Mouse (Mus musculus): ENCODE measurements around the gene Hcn4. TPM values are rescaled to one million over a fixed set of nuclear protein-coding genes. Genes with fewer than 3 reads are reported as not detected.

Hcn4 gene
- polyA plus RNA-seq, 1 experiment from 2014 or later = 0.22 TPM

DNA sequence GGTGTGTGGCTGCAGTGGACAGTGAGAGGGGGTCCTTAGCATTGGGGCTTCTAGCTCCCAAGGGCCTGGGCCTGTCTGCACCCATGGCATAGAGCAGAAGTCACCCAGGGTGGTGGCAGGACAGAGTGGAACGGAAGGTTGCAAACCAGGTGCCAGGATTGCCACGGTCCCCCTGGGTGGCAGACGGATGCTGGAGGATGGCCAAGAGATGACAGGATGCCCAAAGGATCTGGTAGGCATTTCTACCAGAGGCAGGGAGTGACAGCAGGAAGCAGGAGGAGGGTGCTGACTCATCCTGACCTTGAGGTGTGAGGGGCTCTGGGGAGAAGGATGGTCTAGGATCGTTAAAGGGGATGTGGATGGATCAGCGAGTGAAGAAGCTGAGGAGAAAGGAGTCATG, 15.3 kb downstream of the Hcn4 start:
- Histone ChIP-seq H3K27ac (ENCODE audit: low read length) (no peak overlapping the region), H3K4me1 (ENCODE audit: control insufficient read depth, insufficient read depth, low read length) (peaks cover 3% of the 10 kb centered on the region; the same call in 1 of the 2 replicates), H3K27me3 (replicated peaks; ENCODE audit: control insufficient read depth, insufficient read depth, low read length) (no peaks in the 10 kb centered on the region), H3K4me3 (ENCODE audit: low read length) (no peak overlapping the region), H3K4me2 (ENCODE audit: low read depth, low read length) (no peak overlapping the region), H3K36me3 (ENCODE audit: control insufficient read depth, insufficient read depth, low read length) (no peaks in the 10 kb centered on the region), H3K9me3 (ENCODE audit: control insufficient read depth, low read length) (no peaks in the 10 kb centered on the region), H3K9ac (ENCODE audit: low read depth, low read length) (no peak overlapping the region)
- 73% methylated on average over 5 of the region's 5 CpGs for WGBS
- no peak for ATAC-seq

DNA sequence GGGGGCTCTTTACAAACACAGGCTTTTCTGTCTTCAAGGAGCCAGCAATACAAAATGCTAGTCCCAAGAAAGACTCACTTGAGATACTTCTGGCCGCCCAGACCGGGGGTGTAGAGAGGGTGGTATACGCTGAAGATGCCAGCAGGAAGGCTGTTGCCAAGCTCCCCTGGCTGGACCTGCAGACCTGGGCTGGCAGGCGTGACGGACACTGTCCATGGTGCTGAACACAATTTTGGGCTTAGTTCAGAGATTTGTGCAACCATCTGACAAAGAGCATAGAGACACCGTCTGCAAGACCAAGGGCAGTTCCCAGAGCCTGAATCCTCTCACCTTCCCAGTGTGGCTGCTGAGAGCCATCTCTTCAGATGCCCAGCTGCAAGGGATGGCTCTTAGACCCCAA, 18.4 kb downstream of the Hcn4 start:
- H3K9me3 ChIP-seq (ENCODE audit: control insufficient read depth, low read length) = no peaks in the 10 kb centered on the region
- H3K4me1 ChIP-seq (ENCODE audit: control insufficient read depth, insufficient read depth, low read length) = no peaks in the 10 kb centered on the region
- H3K36me3 ChIP-seq (ENCODE audit: control insufficient read depth, insufficient read depth, low read length) = no peaks in the 10 kb centered on the region
- H3K27ac ChIP-seq (ENCODE audit: low read length) = no peak overlapping the region
- ATAC-seq = no peak
- H3K9ac ChIP-seq (ENCODE audit: low read depth, low read length) = no peak overlapping the region
- H3K4me3 ChIP-seq (ENCODE audit: low read length) = no peak overlapping the region
- H3K27me3 ChIP-seq (replicated peaks; ENCODE audit: control insufficient read depth, insufficient read depth, low read length) = no peaks in the 10 kb centered on the region
- WGBS = 21% methylated on average over 6 of the region's 6 CpGs
- H3K4me2 ChIP-seq (ENCODE audit: low read depth, low read length) = no peak overlapping the region

DNA sequence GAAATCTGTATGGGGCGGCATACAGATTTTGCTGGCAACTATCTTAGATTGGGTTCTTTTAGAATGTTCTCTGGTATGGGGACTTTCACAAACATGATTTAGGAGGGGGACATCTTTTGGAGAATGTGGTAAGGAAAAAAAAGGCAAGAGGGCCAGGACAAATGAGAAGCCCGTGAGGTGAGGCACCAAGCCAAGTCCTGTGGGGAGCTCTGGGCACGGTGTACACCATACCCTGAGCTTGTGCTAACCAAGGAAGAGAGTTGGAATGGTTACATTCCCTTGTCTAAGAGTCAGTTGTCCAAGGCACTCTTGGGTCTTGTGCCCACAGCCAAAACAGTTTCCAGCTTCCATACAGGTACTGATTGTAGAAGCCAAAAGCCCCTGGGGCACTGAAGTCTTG, 21.4 kb downstream of the Hcn4 start:
- WGBS = 95% methylated on average over 3 of the region's 3 CpGs
- Histone ChIP-seq H3K4me3 (ENCODE audit: low read length) (no peak overlapping the region), H3K9ac (ENCODE audit: low read depth, low read length) (no peak overlapping the region), H3K27ac (ENCODE audit: low read length) (no peak overlapping the region), H3K4me2 (ENCODE audit: low read depth, low read length) (no peak overlapping the region), H3K4me1 (ENCODE audit: control insufficient read depth, insufficient read depth, low read length) (no peaks in the 10 kb centered on the region), H3K27me3 (replicated peaks; ENCODE audit: control insufficient read depth, insufficient read depth, low read length) (no peaks in the 10 kb centered on the region), H3K9me3 (ENCODE audit: control insufficient read depth, low read length) (no peaks in the 10 kb centered on the region), H3K36me3 (ENCODE audit: control insufficient read depth, insufficient read depth, low read length) (no peaks in the 10 kb centered on the region)
- no peak for ATAC-seq

DNA sequence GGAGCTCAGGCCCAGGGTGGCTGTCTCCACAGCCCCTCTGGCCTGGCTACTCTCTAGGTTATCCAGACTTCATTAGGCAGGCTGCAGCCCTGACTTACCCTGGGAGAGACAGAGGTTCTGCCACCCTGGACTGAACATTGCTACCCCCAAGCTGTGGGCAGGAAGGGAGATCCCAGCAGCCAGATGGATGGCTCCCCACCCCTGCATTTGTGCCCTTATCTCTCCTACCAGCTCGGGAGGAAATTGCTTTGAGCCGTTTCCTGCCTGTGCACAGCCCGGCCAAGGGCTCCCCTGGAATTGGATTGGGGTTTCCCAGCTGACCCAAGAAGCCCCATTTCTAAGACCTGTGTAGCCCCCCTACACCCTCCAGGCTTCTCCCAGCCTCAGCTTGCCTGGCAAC, 23.8 kb downstream of the Hcn4 start:
- no peaks in the 10 kb centered on the region for H3K27me3 ChIP-seq (replicated peaks; ENCODE audit: control insufficient read depth, insufficient read depth, low read length)
- H3K4me3 ChIP-seq (ENCODE audit: low read length) = no peak overlapping the region
- ATAC-seq = no peak
- H3K4me2 ChIP-seq (ENCODE audit: low read depth, low read length) = no peak overlapping the region
- H3K36me3 ChIP-seq (ENCODE audit: control insufficient read depth, insufficient read depth, low read length) = no peaks in the 10 kb centered on the region
- no peaks in the 10 kb centered on the region for H3K4me1 ChIP-seq (ENCODE audit: control insufficient read depth, insufficient read depth, low read length)
- 35% methylated on average over 3 of the region's 3 CpGs for WGBS
- no peaks in the 10 kb centered on the region for H3K9me3 ChIP-seq (ENCODE audit: control insufficient read depth, low read length)
- no peak overlapping the region for H3K27ac ChIP-seq (ENCODE audit: low read length)
- no peak overlapping the region for H3K9ac ChIP-seq (ENCODE audit: low read depth, low read length)

DNA sequence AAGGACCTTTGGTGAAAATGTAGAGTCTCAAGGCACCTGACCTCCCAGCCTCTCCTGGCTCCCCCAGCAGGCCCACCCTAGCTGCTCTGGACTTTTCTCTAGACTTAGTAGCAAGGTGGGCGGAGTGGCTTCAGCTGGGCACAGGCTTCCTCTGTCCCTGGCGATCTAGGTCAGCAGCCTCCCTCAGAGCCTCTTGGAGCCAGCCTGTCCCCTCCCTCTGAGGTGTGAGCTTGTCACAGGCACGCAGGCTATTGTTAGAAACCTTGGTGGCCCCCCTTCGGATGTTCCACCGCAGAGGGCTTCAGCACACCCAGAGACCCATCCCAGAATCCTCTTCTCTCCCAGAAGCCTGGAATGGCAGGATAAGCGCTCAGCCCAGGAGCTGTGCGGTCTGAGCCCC, 24.5 kb downstream of the Hcn4 start:
- Histone ChIP-seq H3K27ac (ENCODE audit: low read length) (no peak overlapping the region), H3K4me2 (ENCODE audit: low read depth, low read length) (no peak overlapping the region), H3K27me3 (replicated peaks; ENCODE audit: control insufficient read depth, insufficient read depth, low read length) (no peaks in the 10 kb centered on the region), H3K4me3 (ENCODE audit: low read length) (no peak overlapping the region), H3K36me3 (ENCODE audit: control insufficient read depth, insufficient read depth, low read length) (no peaks in the 10 kb centered on the region), H3K9me3 (ENCODE audit: control insufficient read depth, low read length) (no peaks in the 10 kb centered on the region), H3K4me1 (ENCODE audit: control insufficient read depth, insufficient read depth, low read length) (no peaks in the 10 kb centered on the region), H3K9ac (ENCODE audit: low read depth, low read length) (no peak overlapping the region)
- 76% methylated on average over 7 of the region's 7 CpGs for WGBS
- ATAC-seq = no peak

DNA sequence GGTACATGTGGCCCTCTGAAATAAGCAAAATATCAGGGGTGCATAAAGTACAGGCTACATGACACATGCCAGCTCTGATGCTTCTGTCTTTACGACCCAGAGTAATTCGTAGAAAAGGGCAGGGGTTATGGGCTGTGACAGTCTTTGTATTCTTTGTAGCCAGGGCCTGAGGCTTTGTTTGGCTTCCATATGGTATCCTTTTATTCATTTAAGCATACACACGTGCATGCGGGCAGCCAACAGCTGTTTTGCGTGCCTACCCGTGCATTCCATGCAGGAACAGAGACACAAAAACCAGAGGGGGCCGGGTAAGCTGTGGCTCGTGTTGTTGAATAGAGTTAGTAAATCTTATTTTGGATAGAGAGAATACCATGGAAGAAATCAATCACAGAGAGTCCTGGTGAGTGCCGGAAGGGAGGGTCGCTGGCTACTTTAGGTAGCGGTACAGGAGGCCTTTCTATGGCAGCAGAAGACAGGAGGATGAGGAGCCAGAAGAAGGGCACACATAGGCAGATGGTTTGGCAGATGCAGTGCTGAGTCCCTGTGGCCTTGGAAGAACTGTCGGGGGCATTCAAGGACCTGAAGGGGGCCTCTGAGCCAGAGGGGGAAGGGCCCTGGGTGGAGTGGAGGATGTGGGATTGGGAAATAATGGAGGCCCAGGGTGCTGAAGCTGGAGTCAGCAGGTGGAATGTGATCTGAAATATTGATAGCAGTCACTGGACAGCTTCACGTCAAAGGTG, 26.5 kb downstream of the Hcn4 start:
- Histone ChIP-seq H3K9ac (ENCODE audit: low read depth, low read length) (no peak overlapping the region), H3K27ac (ENCODE audit: low read length) (no peak overlapping the region), H3K9me3 (ENCODE audit: control insufficient read depth, low read length) (no peaks in the 10 kb centered on the region), H3K4me3 (ENCODE audit: low read length) (no peak overlapping the region), H3K27me3 (replicated peaks; ENCODE audit: control insufficient read depth, insufficient read depth, low read length) (no peaks in the 10 kb centered on the region), H3K4me2 (ENCODE audit: low read depth, low read length) (no peak overlapping the region), H3K4me1 (ENCODE audit: control insufficient read depth, insufficient read depth, low read length) (no peaks in the 10 kb centered on the region), H3K36me3 (ENCODE audit: control insufficient read depth, insufficient read depth, low read length) (no peaks in the 10 kb centered on the region)
- no peak for ATAC-seq
- WGBS = 59% methylated on average over 13 of the region's 13 CpGs

DNA sequence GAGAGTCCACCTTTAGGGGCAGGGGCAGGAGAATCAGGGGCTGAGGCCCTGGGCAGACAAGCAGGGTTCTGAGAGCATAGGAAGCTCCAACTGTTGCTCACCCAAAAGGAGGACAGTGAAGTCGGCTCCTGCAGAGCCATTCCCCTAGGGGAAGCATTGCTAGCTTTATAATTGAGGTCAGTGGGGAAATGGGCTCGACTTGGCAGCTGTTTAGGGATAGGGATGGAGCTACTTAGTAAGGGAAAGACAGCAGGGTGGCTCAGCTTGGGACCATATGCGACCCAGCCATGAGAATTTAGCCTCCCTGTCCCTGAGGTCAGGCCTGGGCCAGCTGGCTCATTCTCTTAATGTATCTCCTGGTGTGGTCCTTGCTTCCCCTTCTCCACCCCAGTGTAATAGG, 31.7 kb downstream of the Hcn4 start:
- Histone ChIP-seq H3K4me1 (ENCODE audit: control insufficient read depth, insufficient read depth, low read length) (no peaks in the 10 kb centered on the region), H3K4me3 (ENCODE audit: low read length) (no peak overlapping the region), H3K27ac (ENCODE audit: low read length) (no peak overlapping the region), H3K4me2 (ENCODE audit: low read depth, low read length) (no peak overlapping the region), H3K27me3 (replicated peaks; ENCODE audit: control insufficient read depth, insufficient read depth, low read length) (no peaks in the 10 kb centered on the region), H3K9ac (ENCODE audit: low read depth, low read length) (no peak overlapping the region), H3K9me3 (ENCODE audit: control insufficient read depth, low read length) (no peaks in the 10 kb centered on the region), H3K36me3 (ENCODE audit: control insufficient read depth, insufficient read depth, low read length) (no peaks in the 10 kb centered on the region)
- no peak for ATAC-seq
- WGBS = 47% methylated on average over 3 of the region's 3 CpGs

DNA sequence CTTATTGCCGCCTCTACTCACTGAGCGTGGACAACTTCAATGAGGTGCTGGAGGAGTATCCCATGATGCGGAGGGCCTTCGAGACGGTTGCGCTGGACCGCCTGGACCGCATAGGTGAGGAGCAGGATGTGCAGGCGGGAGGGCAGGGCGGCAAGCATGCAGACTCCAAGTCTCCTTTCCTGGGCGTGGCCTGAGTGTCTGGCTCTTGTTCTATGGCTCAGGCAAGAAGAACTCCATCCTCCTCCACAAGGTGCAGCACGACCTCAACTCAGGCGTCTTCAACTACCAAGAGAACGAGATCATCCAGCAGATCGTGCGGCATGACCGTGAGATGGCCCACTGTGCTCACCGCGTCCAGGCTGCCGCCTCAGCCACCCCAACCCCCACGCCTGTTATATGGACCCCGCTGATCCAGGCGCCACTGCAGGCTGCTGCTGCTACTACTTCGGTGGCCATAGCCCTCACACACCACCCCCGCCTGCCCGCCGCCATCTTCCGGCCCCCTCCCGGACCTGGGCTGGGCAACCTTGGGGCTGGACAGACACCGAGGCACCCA, 35.9 kb downstream of the Hcn4 start:
- H3K27me3 ChIP-seq (replicated peaks; ENCODE audit: control insufficient read depth, insufficient read depth, low read length) = no peaks in the 10 kb centered on the region
- no peaks in the 10 kb centered on the region for H3K4me1 ChIP-seq (ENCODE audit: control insufficient read depth, insufficient read depth, low read length)
- H3K4me3 ChIP-seq (ENCODE audit: low read length) = peak overlapping the region; percentile 5; the same call in 1 of the 2 replicates
- no peak overlapping the region for H3K9ac ChIP-seq (ENCODE audit: low read depth, low read length)
- ATAC-seq = no peak
- peak overlapping the region; percentile 34 for H3K4me2 ChIP-seq (ENCODE audit: low read depth, low read length)
- H3K9me3 ChIP-seq (ENCODE audit: control insufficient read depth, low read length) = no peaks in the 10 kb centered on the region
- 28% methylated on average over 30 of the region's 30 CpGs for WGBS
- no peak overlapping the region for H3K27ac ChIP-seq (ENCODE audit: low read length)
- H3K36me3 ChIP-seq (ENCODE audit: control insufficient read depth, insufficient read depth, low read length) = no peaks in the 10 kb centered on the region

DNA sequence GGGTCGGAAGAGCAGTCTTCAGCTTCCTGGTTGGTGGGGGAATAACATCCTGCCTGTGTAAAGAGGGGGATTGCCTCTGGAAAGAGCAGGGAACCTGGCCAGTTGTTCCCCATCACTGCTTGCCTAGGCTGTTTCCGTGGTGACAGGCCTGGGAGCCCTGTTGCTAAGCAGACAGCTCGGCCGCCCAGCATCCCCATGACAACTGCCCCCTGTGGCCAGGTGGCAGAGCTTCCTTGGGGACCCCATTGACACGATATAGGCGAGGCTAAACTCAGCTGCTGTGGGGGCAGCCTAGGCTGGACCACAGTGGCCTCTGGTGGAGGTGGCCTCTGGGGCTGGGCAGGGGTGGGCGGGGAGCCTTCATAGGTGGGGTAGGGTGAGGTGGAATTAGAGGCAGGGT, 40.6 kb downstream of the Hcn4 start:
- no peak for ATAC-seq
- Histone ChIP-seq H3K4me1 (ENCODE audit: control insufficient read depth, insufficient read depth, low read length) (no peaks in the 10 kb centered on the region), H3K9me3 (ENCODE audit: control insufficient read depth, low read length) (no peaks in the 10 kb centered on the region), H3K27ac (ENCODE audit: low read length) (no peak overlapping the region), H3K4me3 (ENCODE audit: low read length) (no peak overlapping the region), H3K36me3 (ENCODE audit: control insufficient read depth, insufficient read depth, low read length) (no peaks in the 10 kb centered on the region), H3K27me3 (replicated peaks; ENCODE audit: control insufficient read depth, insufficient read depth, low read length) (no peaks in the 10 kb centered on the region), H3K9ac (ENCODE audit: low read depth, low read length) (no peak overlapping the region), H3K4me2 (ENCODE audit: low read depth, low read length) (no peak overlapping the region)
- WGBS = 35% methylated on average over 7 of the region's 7 CpGs

DNA sequence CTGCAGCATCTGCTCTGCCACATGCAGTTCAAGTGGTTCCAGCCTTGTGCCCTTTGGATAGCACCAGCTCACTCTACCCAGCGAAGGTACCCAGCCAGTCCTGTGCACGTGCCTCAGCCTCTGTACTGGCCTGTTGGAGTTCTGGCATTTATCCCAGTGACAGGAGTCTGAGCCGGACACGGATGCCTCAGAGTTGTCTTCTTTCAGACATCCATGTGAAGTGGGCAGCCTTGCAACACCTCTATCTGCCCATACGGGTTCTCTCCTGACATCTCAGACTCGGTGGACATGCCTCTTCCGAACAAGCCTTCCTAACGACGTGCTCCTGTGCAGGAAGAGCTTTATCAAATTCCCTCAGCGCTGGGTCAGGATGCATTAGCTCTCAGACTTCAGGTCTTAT, 47.9 kb downstream of the Hcn4 start:
- ATAC-seq = no peak

More for the DNA sequence above, 47.9 kb downstream of the Hcn4 start:
- Histone ChIP-seq H3K36me3 (ENCODE audit: control insufficient read depth, insufficient read depth, low read length) (no peaks in the 10 kb centered on the region), H3K4me2 (ENCODE audit: low read depth, low read length) (no peak overlapping the region), H3K9me3 (ENCODE audit: control insufficient read depth, low read length) (no peaks in the 10 kb centered on the region), H3K27me3 (replicated peaks; ENCODE audit: control insufficient read depth, insufficient read depth, low read length) (no peaks in the 10 kb centered on the region), H3K9ac (ENCODE audit: low read depth, low read length) (no peak overlapping the region), H3K27ac (ENCODE audit: low read length) (no peak overlapping the region), H3K4me3 (ENCODE audit: low read length) (no peak overlapping the region), H3K4me1 (ENCODE audit: control insufficient read depth, insufficient read depth, low read length) (no peaks in the 10 kb centered on the region)
- 66% methylated on average over 10 of the region's 10 CpGs for WGBS

All from intestine, embryonic 16.5 days (tissue).